Mouse (Mus musculus): ENCODE measurements around the gene H2-M2.
"Not testable (repeated sequence)": the region's sequence is repeated elsewhere in the genome, so short reads cannot be mapped to it uniquely, and the experiment has no call there.

H2-M2 gene

DNA sequence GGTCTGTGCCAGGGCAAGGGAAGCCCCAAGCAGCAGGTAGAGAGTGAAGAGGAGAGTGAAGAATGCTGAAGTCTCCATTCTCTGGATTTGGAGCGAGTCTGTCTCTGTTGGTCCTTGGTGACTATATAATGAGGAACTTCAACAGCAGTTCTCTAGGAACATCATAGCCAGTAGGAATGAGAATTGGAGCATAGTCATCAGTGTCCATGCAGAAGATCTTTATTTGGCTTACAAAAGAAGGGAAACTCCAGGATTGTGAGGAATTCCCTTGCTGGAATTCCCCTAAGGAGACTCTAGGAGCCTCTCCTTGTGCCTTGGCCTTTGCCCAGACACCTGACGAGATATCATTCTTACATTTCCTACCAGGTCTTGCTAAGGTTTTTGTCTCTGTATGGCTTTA lies at the start of gene H2-M2:
H2-M2 (minus strand) TSS at position 101 of the 400 bp plus-strand sequence.
- no peak for DNase-seq (ENCODE audit: low spot score)

DNA sequence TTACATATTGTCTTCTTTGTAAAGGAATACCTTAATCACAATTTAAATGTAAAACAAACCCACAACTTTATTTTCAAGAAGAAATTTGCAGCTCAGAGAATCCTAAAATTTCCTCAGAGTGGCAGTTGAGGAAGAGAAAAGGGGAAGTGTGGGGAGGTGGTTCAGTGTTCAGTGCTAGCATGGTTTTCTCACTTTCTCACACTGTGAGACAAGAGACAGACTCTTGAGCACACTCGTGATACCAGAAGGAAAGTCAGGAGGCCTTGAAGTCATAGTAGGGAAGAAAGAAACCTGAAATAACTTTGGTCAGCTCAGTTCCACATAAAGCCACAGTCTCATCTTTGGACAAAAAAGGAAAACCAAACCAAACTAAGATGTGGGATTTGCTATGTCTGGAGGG lies 42.1 kb upstream of the H2-M2 start:
- not testable (repeated sequence) for DNase-seq (ENCODE audit: low spot score)

DNA sequence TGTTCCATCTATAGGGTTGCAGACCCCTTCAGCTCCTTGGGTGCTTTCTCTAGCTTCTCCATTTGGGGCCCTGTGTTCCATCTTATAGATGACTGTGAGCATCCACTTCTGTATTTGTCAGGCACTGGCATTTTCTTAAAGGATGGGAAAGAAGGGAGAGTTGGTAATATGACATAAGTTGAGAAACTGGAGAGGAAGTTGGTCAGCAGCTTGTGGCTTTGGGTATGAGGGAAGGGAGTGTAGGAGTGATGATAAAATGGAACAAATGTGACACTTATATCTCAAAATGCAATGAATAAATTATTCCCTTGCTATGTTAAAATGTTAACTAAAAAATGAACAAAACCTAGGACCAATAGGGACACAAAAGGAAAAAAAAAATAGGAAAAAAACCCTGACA lies 41.3 kb upstream of the H2-M2 start:
- not testable (repeated sequence) for DNase-seq (ENCODE audit: low spot score)

DNA sequence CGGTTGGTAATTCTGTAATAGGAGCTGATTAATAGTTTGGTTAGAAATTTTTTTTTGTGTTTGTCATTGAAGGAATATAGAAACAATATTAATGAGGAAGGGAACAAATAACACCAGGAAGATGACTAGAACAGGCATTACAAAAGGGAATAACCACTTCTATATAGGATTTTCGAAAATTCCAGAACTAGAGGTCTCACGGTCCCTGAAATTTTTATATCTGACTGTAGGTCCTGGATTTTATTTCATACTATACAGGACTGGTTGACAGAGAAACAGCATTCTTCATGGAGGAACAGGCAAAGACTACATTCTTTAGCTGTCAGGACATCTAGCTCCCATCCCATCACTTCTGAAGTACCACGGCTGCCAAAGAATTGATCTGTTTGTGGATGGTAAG lies 24.4 kb upstream of the H2-M2 start, which contains the start of gene Olfr111:
Olfr111 (plus strand) TSS at position 301 of the 400 bp plus-strand sequence.
- DNase-seq (ENCODE audit: low spot score): no peak

DNA sequence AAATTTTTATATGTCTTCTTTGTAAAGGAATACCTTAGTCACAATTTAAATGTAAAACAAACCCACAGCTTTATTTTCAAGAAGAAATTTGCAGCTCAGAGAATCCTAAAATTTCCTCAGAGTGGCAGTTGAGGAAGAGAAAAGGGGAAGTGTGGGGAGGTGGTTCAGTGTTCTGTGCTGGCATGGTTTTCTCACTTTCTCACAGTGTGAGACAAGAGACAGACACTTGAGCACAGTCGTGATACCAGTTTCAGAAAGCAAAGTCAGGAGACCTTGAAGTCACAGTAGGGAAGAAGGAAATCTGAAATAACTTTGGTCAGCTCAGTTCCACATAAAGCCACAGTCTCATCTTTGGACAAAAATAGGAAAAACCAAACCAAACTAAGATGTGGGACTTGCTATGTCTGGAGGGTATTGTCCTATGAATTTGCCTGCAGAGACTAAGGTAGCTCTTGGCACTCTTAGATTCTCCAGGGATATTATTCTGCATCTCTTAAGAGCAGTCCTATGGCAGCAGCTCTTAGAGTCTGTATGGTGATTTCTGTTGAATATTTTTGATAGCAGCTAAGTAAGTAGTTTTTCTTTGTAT lies 8.7 kb upstream of the H2-M2 start, which contains the start of gene Olfr110:
Olfr110 (plus strand) TSS at position 539 of the 589 bp plus-strand sequence.
- DNase-seq (ENCODE audit: low spot score): no peak

DNA sequence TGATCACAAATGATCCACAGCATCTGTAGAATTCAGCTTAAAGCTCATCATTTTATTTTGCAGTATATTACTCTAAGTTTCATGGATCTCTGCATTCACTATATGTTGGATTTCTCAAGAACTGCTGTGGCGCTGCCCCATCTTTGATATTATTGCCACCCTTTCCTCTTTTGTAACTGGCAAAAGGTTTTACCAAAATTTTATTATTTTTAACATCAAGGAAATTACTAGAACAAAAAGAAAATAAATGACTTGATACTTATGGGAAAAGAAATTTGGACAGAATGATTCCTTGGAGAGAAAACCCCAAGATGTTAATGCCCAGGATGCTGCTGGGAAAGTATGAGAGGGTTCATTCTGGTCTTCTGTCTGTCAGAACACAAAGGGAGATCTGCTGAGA lies 24.7 kb downstream of the H2-M2 start, which contains the start of gene Olfr109:
Olfr109 (plus strand) TSS at position 301 of the 400 bp plus-strand sequence.
- no peak for DNase-seq (ENCODE audit: low spot score)

DNA sequence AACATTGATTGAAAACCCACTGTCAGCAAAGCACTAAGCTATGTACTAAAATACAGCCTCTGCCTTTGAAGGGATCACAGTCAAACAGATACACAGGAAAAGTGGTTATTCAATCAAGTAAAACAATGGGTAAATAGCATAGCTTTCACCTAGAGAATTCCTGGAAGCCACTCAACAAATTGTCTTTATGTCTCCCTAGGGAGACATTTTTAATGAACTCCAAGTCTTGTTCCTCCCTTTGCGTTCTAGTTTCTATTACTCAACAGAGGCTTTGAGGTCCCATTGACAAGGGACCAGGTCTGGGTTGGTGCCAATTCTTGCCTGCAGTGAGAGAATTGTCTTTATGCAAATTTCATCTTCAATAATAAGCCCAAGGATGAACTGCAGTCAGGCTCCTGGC lies 38.2 kb downstream of the H2-M2 start, which contains the start of gene Olfr108:
Olfr108 (plus strand) TSS at position 301 of the 400 bp plus-strand sequence.
- no peak for DNase-seq (ENCODE audit: low spot score)
